Mouse (Mus musculus) testis, adult 2 months (tissue): ENCODE measurements at regions not wholly inside any gene's neighbourhood (a gene's known extent, or its start where the extent isn't known, plus 50 kb on each side); places are given as distances from the start of the nearest gene placed in this dataset.

Experiments
- CTCF ChIP-seq: fragments of 200-500 bp; IDR thresholded peaks from 2 replicates; pipeline ENCODE4 v1.5.1; 2012; ENCODE audit warnings: low read depth, mild to moderate bottlenecking, inconsistent platforms, low read length, moderate library complexity; ENCODE audit not compliant: control insufficient read depth, insufficient read depth, insufficient replicate concordance
- POLR2A ChIP-seq: fragments of 200-500 bp; IDR thresholded peaks from 2 replicates; pipeline ENCODE4 v1.6.1; 2012; ENCODE audit warnings: low read depth, mild to moderate bottlenecking, inconsistent platforms, low read length, moderate library complexity; ENCODE audit not compliant: control insufficient read depth

DNA sequence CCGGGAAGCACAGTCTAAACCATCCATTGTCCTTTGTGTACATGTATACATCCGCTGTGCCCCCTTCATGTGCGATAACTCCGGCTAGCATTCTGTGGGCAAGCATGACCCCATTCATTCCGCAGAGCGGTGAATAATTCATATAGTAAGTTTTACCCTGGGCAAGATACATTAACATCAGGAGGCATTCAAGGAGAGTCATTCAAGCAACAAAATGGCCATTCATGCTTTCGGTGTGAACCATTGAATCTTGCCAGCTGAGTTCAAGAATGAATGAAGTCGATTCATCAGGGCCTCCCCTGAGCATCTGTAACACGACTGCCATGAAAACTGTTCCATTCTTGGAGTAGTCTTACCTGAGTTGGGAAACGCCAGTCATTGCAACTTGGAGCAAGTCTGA is 113.5 kb downstream of the Zfp365 start:
- no peak for TF ChIP-seq CTCF
- TF ChIP-seq POLR2A, result no peak
